Mouse (Mus musculus) left cerebral cortex, adult 18-20 months (tissue): ENCODE measurements at regions not wholly inside any gene's neighbourhood (a gene's known extent, or its start where the extent isn't known, plus 50 kb on each side); places are given as distances from the start of the nearest gene placed in this dataset.

Experiments
- DNase-seq, 2 experiments: peaks; one replicate each; pipeline ENCODE4 v3.0.0; 2021 to 2022; ENCODE audit warnings: low spot score in 2 of 2, mixed read lengths in 1 of 2

- DNase-seq, result no peak
Observed at GRCm38 (mm10) chr1:90342346-90342745, 138.6 kb downstream of the Ackr3 start.

DNA sequence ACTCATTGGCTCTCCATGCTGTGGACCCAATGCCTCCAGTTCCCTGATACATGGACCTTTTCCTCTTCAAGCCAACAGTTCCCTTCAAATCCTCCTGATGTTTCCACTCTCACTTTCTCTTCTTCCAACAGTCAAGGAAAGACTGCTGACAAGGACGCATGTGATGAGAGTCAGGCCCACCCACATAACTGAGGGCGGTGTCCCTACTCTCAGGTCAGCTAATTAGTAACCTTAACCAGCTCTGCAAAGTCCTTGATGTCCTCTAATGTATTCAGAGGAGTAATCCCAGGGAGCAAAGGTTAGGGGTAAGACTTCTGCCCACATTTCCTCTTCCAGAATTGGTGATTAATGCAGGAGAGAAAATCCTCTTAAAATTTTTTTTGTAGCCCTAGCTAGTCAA, 139.7 kb downstream of the Ackr3 start:
- no peak for DNase-seq

- peak in 1 of 2 experiments; percentile 12 for DNase-seq
Observed at GRCm38 (mm10) chr1:90347032-90347431, 143.3 kb downstream of the Ackr3 start.

GRCm38 (mm10) chr1:90349611-90350010, 145.8 kb downstream of the Ackr3 start:
- DNase-seq, result no peak

DNA sequence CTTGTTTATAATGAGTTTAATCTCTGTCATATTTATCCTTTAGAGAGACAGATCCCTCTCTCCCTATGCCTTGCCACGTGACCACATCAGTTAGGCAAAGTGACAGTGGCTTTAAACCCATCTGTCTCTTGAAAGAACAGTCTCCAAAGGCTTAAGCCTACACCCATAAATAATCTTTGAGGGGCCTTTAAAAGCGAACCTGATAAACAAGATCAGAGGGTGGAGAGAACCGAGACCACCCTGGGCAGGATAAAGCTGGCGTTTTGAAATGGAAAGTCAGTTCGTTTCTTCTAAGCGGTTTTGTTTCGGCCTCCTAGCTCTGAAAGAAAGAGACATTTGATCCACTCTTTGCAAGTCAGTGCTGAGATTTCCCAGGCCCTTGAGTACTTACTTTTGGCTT, 149.5 kb downstream of the Ackr3 start:
- no peak for DNase-seq

DNA sequence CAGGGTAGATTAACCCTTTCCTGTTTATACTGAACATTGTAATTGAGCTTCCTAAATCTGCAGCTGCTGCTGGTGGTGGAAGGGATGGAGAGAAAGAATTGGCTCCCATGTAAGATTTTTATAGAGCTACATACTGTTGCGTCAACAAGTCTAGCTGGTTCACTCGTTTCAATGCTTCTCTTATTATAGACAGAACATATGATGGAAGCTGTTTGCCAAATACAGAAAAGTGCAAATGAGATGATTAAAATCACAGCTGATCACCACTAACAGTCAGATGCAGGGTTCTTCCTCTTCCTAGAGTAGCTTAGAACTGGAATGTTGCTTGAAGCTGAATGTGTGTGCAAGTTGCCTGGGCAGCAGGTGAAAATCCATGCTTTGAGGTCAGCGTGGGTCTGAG, 152.8 kb downstream of the Ackr3 start:
- DNase-seq, result no peak

DNA sequence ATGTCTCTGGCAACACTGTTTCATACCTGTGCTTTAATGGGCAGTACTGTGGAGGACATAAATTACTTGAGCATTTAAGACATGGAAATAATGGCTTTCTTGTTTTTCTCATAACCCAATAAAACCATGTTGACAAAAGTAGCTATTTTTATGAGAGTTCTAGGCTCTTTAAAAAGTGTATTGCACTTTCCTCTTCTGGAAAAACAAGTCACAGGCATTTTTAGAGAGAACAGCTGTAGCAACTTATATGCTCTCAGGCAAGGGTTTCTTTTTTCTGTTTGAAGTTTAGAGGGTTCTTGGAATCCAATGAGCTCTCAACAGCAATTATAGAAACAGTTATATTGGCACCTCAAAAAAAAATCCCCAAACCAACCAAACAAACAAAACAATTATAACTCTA, 153.6 kb downstream of the Ackr3 start:
- DNase-seq, result no peak

DNA sequence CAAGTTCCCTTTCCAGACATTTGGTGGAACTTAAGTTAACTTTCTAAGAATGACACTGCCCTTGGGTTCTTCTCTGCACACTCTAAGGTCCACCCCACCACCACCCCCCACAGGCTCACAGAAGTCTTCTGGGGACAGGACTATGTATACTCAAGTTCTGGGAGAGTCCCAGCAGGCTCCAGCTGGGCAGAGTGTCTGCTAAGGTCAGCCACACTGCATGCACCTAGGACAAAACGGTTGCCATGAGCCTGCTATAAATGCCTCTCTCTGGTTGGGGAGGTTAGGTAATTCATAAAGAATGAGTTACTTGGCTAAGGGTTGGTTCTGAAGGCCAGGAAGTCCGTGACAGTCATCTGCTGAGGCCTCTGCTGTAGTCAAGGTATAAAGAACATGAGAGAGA, 155.2 kb downstream of the Ackr3 start:
- no peak for DNase-seq

DNA sequence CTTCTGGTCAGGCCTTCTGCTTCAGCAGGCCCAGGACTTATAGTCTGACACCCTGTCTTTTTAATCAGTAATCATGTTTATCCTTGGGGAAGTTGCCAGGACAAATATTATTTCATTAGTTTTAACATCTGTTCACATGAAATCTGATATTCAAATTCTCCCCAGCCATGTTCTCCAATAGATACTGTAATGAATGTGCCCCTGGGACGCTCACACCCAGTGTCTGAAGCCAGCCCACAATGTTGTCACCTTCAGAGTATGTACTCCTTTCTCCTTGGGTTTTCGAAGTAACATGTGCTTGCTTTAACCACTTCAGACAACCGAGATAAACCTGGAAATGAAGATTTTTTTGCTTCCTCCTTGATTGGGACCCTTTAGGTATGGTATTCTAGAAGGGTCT, 156.3 kb downstream of the Ackr3 start:
- DNase-seq, result no peak

DNA sequence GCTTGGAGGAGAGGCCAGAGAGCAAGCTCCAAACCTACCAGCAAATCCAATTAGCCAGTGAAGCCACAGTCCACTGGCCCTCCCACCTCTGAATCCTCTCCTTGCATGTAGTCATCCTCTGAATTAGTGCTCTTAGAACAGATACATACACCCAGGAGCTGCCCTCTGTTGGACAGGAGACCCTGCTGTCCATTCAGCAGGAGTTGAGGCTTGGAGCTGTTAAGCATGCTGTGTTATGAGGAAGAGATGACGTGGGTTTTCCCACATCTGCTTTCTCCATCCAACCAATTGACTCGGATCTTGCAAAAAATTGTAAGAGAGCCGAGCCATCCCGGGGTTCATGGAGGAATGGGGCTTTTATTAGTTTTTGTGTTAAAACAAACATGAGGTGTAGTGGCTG, 160.7 kb downstream of the Ackr3 start:
- no peak for DNase-seq

GRCm38 (mm10) chr1:90368581-90368980, 164.8 kb downstream of the Ackr3 start:
- no peak for DNase-seq

- DNase-seq, result no peak
Observed at GRCm38 (mm10) chr1:90369287-90369686, 165.5 kb downstream of the Ackr3 start.

DNA sequence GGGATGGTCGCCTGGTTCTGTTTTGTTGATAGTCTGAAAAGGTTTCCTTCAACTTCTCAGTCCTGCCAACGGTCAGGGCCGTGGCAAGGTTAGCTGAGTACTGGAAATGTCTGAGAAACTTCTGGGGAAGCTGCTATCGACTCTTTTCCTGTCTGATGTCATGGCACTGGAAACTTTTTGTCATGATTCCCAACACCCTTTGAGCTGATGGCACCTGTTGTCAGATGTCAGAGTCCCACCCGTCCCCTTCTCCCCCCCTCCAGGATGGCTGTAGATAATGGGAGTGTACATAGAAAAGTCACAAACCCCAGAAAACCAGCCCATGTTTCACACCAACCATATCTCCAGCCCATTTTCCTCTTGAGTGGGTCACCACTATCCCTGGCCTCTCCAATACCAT, 167.0 kb downstream of the Ackr3 start:
- no peak for DNase-seq

DNA sequence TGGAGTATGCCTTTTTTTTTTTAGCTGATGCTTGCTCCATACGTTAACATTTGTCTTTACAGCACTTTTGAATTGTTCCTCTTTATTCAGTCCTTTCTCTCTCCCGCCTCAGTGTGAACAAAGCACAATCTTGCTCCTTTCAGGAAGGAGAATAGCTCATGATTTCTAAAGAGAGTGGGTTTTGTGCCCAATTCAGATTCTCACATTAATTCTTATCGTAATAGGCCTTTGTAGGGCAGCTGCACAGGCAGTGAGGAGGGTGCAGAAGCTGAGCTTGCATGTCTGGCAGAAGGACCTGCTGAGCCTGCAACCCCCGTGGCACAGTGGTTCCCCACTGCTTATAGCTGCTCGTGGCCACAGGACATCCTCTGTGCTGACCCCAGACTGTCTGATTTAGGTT, 169.2 kb downstream of the Ackr3 start:
- no peak for DNase-seq

DNA sequence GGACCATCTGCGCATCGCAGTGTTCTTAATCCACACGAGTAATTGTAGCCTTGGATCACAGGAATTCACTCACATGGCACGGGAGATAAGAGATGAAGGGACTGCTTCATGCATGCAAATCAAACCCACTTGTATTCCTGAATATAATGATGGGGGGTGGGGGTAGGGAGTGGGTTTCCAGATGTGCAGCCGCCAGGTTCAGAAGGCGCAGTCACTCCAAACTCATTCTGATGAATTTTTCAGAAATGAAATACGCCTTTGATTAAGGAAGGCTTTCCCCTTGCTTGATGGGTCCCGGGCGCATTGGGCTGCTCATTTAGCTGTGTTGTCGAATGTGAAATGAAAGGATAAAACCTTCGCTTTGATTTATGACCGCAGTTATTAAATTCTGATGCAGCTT, 170.7 kb downstream of the Ackr3 start:
- no peak for DNase-seq

GRCm38 (mm10) chr1:90380034-90380705, 176.4 kb downstream of the Ackr3 start:
- DNase-seq, result no peak

DNA sequence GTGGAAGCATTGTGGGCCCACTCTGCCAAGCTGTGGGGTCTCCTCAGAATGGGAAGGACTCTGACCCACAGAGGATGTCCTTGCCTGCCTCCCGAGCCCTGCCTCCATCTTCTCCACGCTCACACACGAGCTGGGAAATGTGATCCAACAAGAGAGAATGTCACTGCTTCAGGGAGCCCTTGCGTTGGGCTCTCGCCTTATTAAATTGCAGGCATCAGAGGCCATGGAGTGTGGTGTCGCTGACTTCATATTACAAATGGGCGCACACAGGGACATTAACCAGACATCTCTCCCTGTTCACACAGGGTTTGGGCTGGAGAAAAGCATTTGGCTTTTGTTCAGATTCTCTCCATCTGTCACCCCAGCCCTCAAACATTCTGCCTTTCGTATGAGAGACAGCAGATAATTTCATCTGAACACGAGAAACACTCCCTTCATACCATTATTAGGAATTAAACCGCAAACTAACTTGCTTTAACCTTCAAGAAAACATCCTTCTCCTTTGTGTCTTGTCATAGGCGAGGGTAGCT, 179.2 kb downstream of the Ackr3 start:
- DNase-seq, result no peak

GRCm38 (mm10) chr1:90385024-90385423, 181.2 kb downstream of the Ackr3 start:
- DNase-seq, result no peak

GRCm38 (mm10) chr1:90386792-90387191, 183.0 kb downstream of the Ackr3 start:
- DNase-seq, result no peak

DNA sequence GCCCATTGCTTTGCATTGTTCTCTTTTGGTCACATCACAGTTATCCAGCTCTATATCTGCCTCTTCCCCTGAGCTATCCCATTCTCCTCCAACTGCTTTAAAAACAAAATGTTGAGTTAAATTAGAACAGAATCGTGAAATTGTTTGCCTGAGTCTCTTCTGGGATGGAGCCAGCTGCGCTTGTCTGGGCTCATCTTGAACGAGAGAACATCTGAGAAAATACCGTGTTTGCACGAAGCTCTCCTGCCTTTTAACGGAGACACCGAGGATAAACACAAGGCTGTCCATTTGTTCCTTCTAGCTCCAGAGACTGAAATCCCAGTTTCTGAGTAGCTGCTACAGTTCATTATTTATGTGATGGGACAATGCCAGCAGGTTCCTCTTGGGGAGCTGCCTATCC, 186.6 kb downstream of the Ackr3 start:
- DNase-seq, result no peak

- DNase-seq, result no peak
Observed at GRCm38 (mm10) chr1:90393861-90394260, 190.1 kb downstream of the Ackr3 start.

DNA sequence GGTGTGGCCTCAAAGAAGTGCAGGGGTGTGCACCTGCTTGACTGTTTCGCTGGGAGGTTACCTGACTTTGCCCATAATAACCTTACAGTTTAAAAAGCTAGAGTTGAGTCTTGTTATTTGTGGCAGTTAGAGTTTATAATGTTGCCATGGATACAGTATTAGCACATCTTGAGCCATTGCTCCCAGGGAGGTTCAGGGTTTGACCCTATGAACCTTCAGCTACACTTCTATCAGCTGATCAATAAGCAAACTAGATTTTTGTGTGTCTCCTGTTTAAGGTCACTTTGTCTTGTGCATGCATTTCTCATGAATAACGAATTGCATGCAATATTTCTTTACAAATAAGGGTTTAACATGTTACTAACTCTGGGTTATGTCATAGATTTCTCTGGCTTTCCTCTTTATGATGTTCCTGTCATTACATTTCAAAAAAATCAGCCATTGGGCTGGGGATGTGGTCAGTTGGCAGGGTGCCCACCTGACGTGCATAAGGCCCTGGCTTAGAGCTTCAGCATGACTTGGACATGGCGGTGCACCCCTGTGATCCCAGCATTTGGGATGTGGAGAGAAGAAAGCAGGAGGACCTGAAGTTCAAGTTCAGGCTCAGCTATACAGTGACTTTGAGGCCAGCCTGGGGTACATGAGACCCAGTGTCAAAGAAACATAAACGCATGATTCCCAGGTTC, 191.7 kb downstream of the Ackr3 start:
- DNase-seq, result no peak

DNA sequence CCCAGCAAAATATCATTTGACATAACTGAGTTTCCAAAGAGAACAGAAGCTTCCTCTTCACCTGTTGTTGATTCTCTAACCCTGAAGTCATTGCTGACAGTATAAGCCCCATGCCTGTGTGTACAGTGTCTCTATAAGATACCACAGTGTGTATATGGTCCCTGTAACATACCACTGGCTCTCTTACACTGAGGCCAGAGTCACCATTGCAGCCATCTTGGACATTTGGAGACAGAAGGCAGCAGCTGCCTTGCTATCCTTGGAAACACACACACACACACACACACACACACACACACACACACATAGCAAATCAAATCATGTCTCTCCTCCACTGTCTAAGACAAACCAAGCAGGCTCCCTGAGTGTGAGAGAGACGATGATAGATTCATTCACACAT, 192.9 kb downstream of the Ackr3 start:
- no peak for DNase-seq
